Mouse (Mus musculus) ovary, adult 2 months (tissue): ENCODE data around the gene Fam81b. TPM values are rescaled to one million over a fixed set of nuclear protein-coding genes. Genes with fewer than 3 reads are reported as not detected.

Experiments
- polyA plus RNA-seq: library from polyadenylated mRNA; depleted of rRNA; stranded (reverse); fragments of >200 nt; gene quantifications from 2 replicates; pipeline ENCODE4 v1.2.3, GENCODE M21; 2012; rRNA removed

The Fam81b gene
- 0.17 and 0.30 TPM in 2 replicates for polyA plus RNA-seq

DNA sequence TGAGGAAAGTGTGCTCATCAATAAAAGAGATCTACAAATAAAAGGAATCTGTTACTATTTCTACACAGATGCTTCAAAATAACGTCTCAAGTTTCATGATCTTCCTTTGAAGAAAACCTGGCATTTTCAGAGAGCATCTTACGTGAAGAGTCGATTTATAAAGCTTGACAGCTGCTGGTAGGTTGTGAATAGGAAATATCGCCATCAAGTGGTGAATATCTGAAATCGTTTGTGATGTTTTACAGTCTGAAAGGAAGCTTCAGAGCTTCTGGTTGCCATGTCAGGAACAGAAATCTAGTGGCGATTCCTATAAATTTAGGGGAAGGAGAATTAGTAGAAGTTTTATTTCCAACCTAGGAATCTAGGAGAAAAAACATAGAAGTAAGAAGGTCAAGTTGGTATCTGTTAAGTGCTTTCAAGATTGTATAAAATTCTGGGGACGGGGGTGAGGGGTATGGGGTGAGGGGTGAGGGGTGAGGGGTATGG lies at the start of gene Fam81b:
Gene Fam81b (minus strand): TSS at position 436 of the 486 bp plus-strand sequence.

Other genes with a start within 250 kb of the Fam81b start
- 0.14 TPM in 1 of 2 replicates, not detected in the other for gene Gpr150, start 248.1 kb downstream of the Fam81b start, polyA plus RNA-seq
- 4.3 and 5.9 TPM in 2 replicates for gene Arsk, start 206.4 kb downstream of the Fam81b start, polyA plus RNA-seq
- 8.5 and 10.4 TPM in 2 replicates for gene Ttc37, start 206.3 kb downstream of the Fam81b start, polyA plus RNA-seq
- 4.8 and 5.2 TPM in 2 replicates for gene Mctp1, start 79.5 kb upstream of the Fam81b start, polyA plus RNA-seq